ENCODE assay signal across 8 mouse cellular contexts in the genomic region with DNA sequence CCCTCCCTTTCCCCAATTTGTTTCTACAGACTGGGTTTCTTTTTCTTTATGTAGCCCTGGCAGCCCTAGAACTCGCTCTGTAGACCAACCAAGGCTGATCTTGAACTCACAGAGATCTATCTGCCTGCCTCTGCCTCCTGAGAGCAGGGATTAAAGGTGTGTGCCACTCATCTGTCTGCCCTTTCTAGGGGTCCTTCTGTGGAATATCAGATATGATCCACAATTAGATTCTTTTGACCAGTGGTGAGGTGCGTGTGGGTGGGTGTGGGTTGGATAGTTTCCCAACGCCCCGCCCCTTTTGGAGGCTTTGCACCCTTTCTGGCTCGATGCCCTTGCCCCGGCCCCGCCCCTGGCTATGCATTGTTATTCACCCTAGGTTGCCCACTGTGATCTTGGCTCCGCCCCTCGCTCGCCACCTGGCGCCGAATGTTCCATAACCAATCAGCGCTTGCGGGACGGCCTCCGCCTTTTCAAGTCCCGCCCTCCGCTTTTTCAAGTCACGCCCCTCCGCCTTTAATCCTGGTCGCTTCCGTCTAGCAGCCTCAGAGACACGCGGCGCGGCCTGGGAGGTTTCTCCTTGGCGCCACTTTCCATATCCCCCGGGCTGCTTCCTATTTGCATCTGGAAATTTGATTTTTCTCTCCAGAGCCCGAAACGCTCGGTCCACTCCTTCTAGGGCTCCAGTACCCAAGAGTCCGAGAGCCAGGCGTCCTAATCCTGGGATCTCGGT. TPM values are rescaled to one million over a fixed set of nuclear protein-coding genes. Genes with fewer than 3 reads are reported as not detected.
DNase-seq lines count a peak whose midpoint lies in the region; ATAC-seq lines count a peak whose summit lies in the region.

A gene (plus strand): TSS at position 516 of the 730 bp plus-strand sequence.

- H3K9ac ChIP-seq in hindbrain, embryonic 14.5 days: peak within 1 kb of the TSS; percentile 61

- H3K4me3 ChIP-seq in hindbrain, embryonic 14.5 days (replicated peaks; ENCODE audit: low read length): peak within 1 kb of the TSS; percentile 53

- H3K4me2 ChIP-seq in hindbrain, embryonic 14.5 days (replicated peaks): peak within 1 kb of the TSS; percentile 99

- H3K27me3 ChIP-seq in hindbrain, embryonic 14.5 days (ENCODE audit: control insufficient read depth, insufficient read depth, low read length): no peaks in the 10 kb centered on the region

- no peaks in the 10 kb centered on the region for H3K36me3 ChIP-seq in hindbrain, embryonic 14.5 days (replicated peaks; ENCODE audit: control insufficient read depth, insufficient read depth)

- DNase-seq in NIH3T3 (ENCODE audit: low read depth): peak; percentile 98
- DNase-seq in cerebellum, postnatal 14 days: peak; percentile 79 to 81
- DNase-seq in frontal cortex, postnatal 25 days (ENCODE audit: low spot score in 2 of 2): peak; percentile 32 to 55
- peak; percentile 85 for DNase-seq in hindbrain, embryonic 14.5 days (ENCODE audit: low spot score)
- peak; percentile 59 to 61 for DNase-seq in layer of hippocampus, postnatal 36 days
- peak; percentile 98 for DNase-seq in lung, postnatal 36 days
- peak; percentile 97 for DNase-seq in retina, postnatal 1 day
- DNase-seq in urinary bladder, adult 18-20 months (ENCODE audit: low spot score in 2 of 2): peak; percentile 91 to 94

- H3K9me3 ChIP-seq in hindbrain, embryonic 14.5 days (ENCODE audit: control insufficient read depth, low read length): no peaks in the 10 kb centered on the region

- ATAC-seq in hindbrain, embryonic 14.5 days (ENCODE audit: low FRiP score): peak; percentile 87

- 2% methylated on average over 34 of the region's 34 CpGs for WGBS in hindbrain, embryonic 14.5 days

- no peak within 1 kb of the TSS for H3K27ac ChIP-seq in hindbrain, embryonic 14.5 days

- H3K4me1 ChIP-seq in hindbrain, embryonic 14.5 days (replicated peaks; ENCODE audit: control insufficient read depth, insufficient read depth, low read length): peaks cover 27% of the 10 kb centered on the region

RNA-seq across cellular contexts. Expression of the gene that starts here (rescaled TPM):
- polyA plus RNA-seq in hindbrain, embryonic 14.5 days (2014; fragmentation: Nextera tagmentation; extraction: Ambion mirVana): 5.9 and 6.8 TPM in 2 replicates
- total RNA-seq in layer of hippocampus, postnatal 36 days (2021): 1 to 10 TPM; 2.1 to 2.7 TPM

Comparison
In these comparisons a context has a peak if more than half of its experiments do, and no peak if none do; other contexts are left out.
1. DNase-seq: peak in every context shown above with its lines; median percentile 98 in NIH3T3; 98 in lung, postnatal 36 days; 97 in retina, postnatal 1 day; 92 in urinary bladder, adult 18-20 months; 85 in hindbrain, embryonic 14.5 days; 80 in cerebellum, postnatal 14 days; 60 in layer of hippocampus, postnatal 36 days; 44 in frontal cortex, postnatal 25 days.